Mouse (Mus musculus): ENCODE results near the gene Llcfc1. TPM values are rescaled to one million over a fixed set of nuclear protein-coding genes. Genes with fewer than 3 reads are reported as not detected.

Llcfc1 gene
- polyA plus RNA-seq (2014; fragmentation: Illumina TruSeq; extraction: RNeasy Lipid Tissue Mini Kit (QIAGEN cat#74804); ENCODE audit: low read depth, low replicate concordance), result 11.7 TPM

DNA sequence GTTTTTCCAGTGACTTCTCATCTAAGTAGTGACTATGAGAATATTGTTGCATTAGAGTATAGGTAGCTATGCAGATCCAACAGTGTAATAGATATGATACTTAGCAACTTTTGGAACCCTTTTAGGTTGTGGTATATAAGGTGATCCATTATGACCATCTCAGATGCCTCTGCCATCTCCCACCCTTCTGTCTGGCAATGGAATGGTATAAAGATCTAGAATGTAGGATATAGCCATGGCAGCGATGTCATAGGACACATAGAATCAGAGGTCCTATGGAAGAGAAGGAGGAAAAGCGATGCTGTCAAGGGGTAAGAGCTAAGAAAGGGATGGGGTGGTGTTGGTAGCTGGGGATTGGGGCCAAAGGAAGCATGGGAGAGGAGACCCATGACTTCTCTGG is at the start of gene Llcfc1:
TSS of gene Llcfc1 (plus strand) at position 301 of the 400 bp plus-strand sequence.

DNA sequence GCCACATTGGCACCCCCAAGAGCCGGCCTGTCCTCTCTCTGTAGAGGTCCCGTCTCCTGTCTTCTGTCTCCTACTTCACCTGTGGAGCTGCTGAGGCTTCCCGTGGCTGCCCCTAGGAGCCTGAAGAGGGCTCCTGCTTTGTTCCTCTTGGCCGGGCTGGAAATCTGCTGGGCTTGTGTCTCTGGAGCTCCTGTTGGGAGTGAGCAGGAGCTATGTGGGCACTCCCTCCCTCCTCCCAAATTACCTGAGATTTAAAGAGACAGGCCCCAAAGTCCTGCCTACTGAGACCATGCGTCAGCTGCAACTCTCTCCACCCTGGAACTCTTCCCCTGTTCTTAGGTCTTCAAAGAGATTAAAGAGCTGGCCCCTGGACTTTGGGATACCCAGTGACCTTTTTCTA is 48.1 kb upstream of the Llcfc1 start, which contains the start of gene Trpv6:
TSS of gene Trpv6 (minus strand) at position 228 of the 400 bp plus-strand sequence.

DNA sequence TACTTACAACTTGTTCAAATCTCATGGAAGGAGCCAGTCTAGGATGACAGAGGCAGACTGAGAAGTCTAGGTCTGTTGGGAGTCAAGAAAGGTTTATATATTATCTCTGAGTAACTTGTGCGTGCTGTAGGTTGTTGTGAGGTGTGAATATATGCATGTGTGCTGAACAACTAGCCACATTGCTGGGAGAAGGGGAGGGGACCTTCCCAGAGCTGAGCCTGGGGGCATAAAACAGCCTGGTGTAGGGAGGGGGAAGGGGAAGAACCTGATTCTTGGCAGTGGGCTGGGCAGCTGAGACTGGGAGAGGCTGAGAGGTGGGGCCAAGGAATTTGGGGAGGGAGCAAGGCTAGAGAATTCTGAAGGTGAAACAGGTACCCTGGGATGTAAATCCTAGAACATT is 3.6 kb upstream of the Llcfc1 start, which contains the start of gene Trpv5:
TSS of gene Trpv5 (minus strand) at position 101 of the 400 bp plus-strand sequence.

DNA sequence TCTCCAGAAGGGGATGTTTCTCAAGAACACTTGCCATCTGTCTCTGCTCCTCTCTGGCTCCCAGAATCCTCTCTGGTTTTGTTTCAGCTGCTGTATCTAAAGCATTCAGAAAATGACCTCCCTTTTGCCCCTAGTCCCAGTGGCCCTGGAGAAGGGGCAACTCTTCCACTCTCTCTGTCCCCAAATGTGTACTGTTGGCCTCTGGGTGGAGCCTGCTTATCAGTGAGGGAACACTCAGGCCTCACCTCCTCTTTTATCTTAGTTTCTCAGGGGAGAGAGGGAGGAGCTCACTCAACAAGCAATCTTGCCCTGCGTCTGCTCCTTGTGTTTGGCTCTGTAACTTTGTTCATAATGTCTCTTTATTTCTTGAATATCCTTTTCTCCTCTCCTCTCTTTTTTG is 19.9 kb downstream of the Llcfc1 start, which contains the start of gene Kel:
TSS of gene Kel (minus strand) at position 217 of the 400 bp plus-strand sequence.

Other genes with a start within 250 kb of the Llcfc1 start
- not detected for gene Gm10334, start 238.3 kb upstream of the Llcfc1 start, polyA plus RNA-seq (2014; fragmentation: Illumina TruSeq; extraction: RNeasy Lipid Tissue Mini Kit (QIAGEN cat#74804); ENCODE audit: low read depth, low replicate concordance)
- not detected for gene Prss1, start 225.5 kb upstream of the Llcfc1 start, polyA plus RNA-seq (2014; fragmentation: Illumina TruSeq; extraction: RNeasy Lipid Tissue Mini Kit (QIAGEN cat#74804); ENCODE audit: low read depth, low replicate concordance)
- not detected for gene Prss2, start 162.6 kb upstream of the Llcfc1 start, polyA plus RNA-seq (2014; fragmentation: Illumina TruSeq; extraction: RNeasy Lipid Tissue Mini Kit (QIAGEN cat#74804); ENCODE audit: low read depth, low replicate concordance)
- 29.8 TPM for gene Ephb6, start 78.9 kb upstream of the Llcfc1 start, polyA plus RNA-seq (2014; fragmentation: Illumina TruSeq; extraction: RNeasy Lipid Tissue Mini Kit (QIAGEN cat#74804); ENCODE audit: low read depth, low replicate concordance)
- gene Trpv6, start 48.0 kb upstream of the Llcfc1 start, polyA plus RNA-seq (2014; fragmentation: Illumina TruSeq; extraction: RNeasy Lipid Tissue Mini Kit (QIAGEN cat#74804); ENCODE audit: low read depth, low replicate concordance), result 27.6 TPM
- gene Trpv5, start 3.7 kb upstream of the Llcfc1 start, polyA plus RNA-seq (2014; fragmentation: Illumina TruSeq; extraction: RNeasy Lipid Tissue Mini Kit (QIAGEN cat#74804); ENCODE audit: low read depth, low replicate concordance), result not detected
- gene Kel, start 19.9 kb downstream of the Llcfc1 start, polyA plus RNA-seq (2014; fragmentation: Illumina TruSeq; extraction: RNeasy Lipid Tissue Mini Kit (QIAGEN cat#74804); ENCODE audit: low read depth, low replicate concordance), result not detected
- gene Olfr459, start 90.7 kb downstream of the Llcfc1 start, polyA plus RNA-seq (2014; fragmentation: Illumina TruSeq; extraction: RNeasy Lipid Tissue Mini Kit (QIAGEN cat#74804); ENCODE audit: low read depth, low replicate concordance), result not detected
- not detected for gene Pip, start 163.1 kb downstream of the Llcfc1 start, polyA plus RNA-seq (2014; fragmentation: Illumina TruSeq; extraction: RNeasy Lipid Tissue Mini Kit (QIAGEN cat#74804); ENCODE audit: low read depth, low replicate concordance)
- not detected for gene Sval2, start 168.6 kb downstream of the Llcfc1 start, polyA plus RNA-seq (2014; fragmentation: Illumina TruSeq; extraction: RNeasy Lipid Tissue Mini Kit (QIAGEN cat#74804); ENCODE audit: low read depth, low replicate concordance)

Measured in adipose tissue, adult 10 weeks (tissue).